Mouse (Mus musculus): ENCODE measurements around the gene Mageh1. TPM values are rescaled to one million over a fixed set of nuclear protein-coding genes. Genes with fewer than 3 reads are reported as not detected.
"Not testable (repeated sequence)": the region's sequence is repeated elsewhere in the genome, so short reads cannot be mapped to it uniquely, and the experiment has no call there.

Mageh1 gene
- polyA plus RNA-seq, 1 experiment from 2014 or later = 85.7 TPM

DNA sequence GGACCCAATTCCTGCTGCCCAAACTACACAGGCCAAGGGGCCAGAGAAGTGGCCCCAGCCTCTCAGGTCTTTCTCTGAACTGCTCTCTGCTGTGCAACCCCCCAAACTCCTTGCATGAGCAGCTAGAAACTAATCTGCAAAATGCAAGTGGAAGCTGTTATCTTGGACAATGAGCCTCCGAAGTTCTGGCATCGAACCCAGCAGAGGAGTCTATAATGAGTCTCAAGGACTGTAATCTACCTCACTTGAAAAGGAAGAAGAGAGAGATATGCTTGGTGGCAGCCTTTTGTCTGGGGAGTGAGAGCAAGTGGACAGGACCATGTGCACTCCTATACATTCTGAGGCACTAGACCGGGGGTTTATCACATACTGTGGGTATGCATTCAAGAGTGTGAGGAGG lies 41.3 kb downstream of the Mageh1 start:
- not testable (repeated sequence) for H3K9me3 ChIP-seq (ENCODE audit: control insufficient read depth, low read length); H3K9ac ChIP-seq (ENCODE audit: low read length); H3K27ac ChIP-seq (ENCODE audit: low read depth, low read length); H3K36me3 ChIP-seq (ENCODE audit: control insufficient read depth, insufficient read depth, low read length); H3K4me2 ChIP-seq (ENCODE audit: low read depth, low read length, severe bottlenecking); DNase-seq (ENCODE audit: low spot score); H3K4me1 ChIP-seq (replicated peaks; ENCODE audit: control insufficient read depth, insufficient read depth, low read length); H3K4me3 ChIP-seq (ENCODE audit: low read depth, low read length); ATAC-seq (replicated peaks; ENCODE audit: low FRiP score); H3K27me3 ChIP-seq (ENCODE audit: control insufficient read depth, insufficient read depth, low read length)
- WGBS = no CpG with 5 or more reads among the region's 3 CpGs

- H3K4me3 ChIP-seq (ENCODE audit: low read depth, low read length); H3K4me1 ChIP-seq (replicated peaks; ENCODE audit: control insufficient read depth, insufficient read depth, low read length); ATAC-seq (replicated peaks; ENCODE audit: low FRiP score); H3K36me3 ChIP-seq (ENCODE audit: control insufficient read depth, insufficient read depth, low read length); DNase-seq (ENCODE audit: low spot score); H3K27me3 ChIP-seq (ENCODE audit: control insufficient read depth, insufficient read depth, low read length); H3K9me3 ChIP-seq (ENCODE audit: control insufficient read depth, low read length); H3K4me2 ChIP-seq (ENCODE audit: low read depth, low read length, severe bottlenecking); H3K9ac ChIP-seq (ENCODE audit: low read length); H3K27ac ChIP-seq (ENCODE audit: low read depth, low read length): not testable (repeated sequence)
These were observed 47.5 kb downstream of the Mageh1 start for GRCm38 (mm10) chrX:152989852-152990251.

Other genes starting within 250 kb of the Mageh1 start
- 6.4 and 8.2 TPM in 2 replicates for gene Usp51, start 31.1 kb downstream of the Mageh1 start, polyA plus RNA-seq (2014; fragmentation: Nextera tagmentation; extraction: Ambion mirVana)
- gene Foxr2, start 81.2 kb upstream of the Mageh1 start, polyA plus RNA-seq (2014; fragmentation: Nextera tagmentation; extraction: Ambion mirVana) = 0.31 and 0.63 TPM in 2 replicates
- 6.6 and 9.2 TPM in 2 replicates for gene Rragb, start 102.4 kb upstream of the Mageh1 start, polyA plus RNA-seq (2014; fragmentation: Nextera tagmentation; extraction: Ambion mirVana)
- gene Klf8, start 199.9 kb upstream of the Mageh1 start, polyA plus RNA-seq (2014; fragmentation: Nextera tagmentation; extraction: Ambion mirVana) = 2.2 and 2.5 TPM in 2 replicates